Mouse (Mus musculus) megakaryocyte, embryonic 14.5 days (primary cell): Measurements from ENCODE around the gene Galnt18. TPM values are rescaled to one million over a fixed set of nuclear protein-coding genes. Genes with fewer than 3 reads are reported as not detected.

Experiments used
- H3K27me3 ChIP-seq: replicated peaks from 2 replicates; pipeline ENCODE3; 2012; ENCODE audit warnings: inconsistent platforms
- H3K36me3 ChIP-seq: replicated peaks from 2 replicates; pipeline ENCODE3; 2012; ENCODE audit warnings: low read length, inconsistent platforms, mixed read lengths
- H3K4me1 ChIP-seq: 2 replicates; pipeline ENCODE4 v1.6.1; 2012; ENCODE audit warnings: inconsistent platforms
- H3K4me3 ChIP-seq: replicated peaks from 2 replicates; pipeline ENCODE3; 2012; ENCODE audit warnings: moderate library complexity, mild to moderate bottlenecking, inconsistent platforms
- H3K9me3 ChIP-seq: 2 replicates; pipeline ENCODE4 v1.6.1; 2012; ENCODE audit warnings: inconsistent platforms
- FLI1 ChIP-seq: IDR thresholded peaks from 2 replicates; pipeline ENCODE4 v1.6.1; 2012; ENCODE audit warnings: low read length, inconsistent platforms, mixed read lengths
- GATA1 ChIP-seq: IDR thresholded peaks from 3 replicates; pipeline ENCODE4 v1.6.1; 2012; ENCODE audit warnings: mixed read lengths, low read length, inconsistent platforms, borderline replicate concordance
- polyA plus RNA-seq: library from polyadenylated mRNA; stranded (reverse); fragments of >175 nt; gene quantifications from 2 replicates; pipeline ENCODE4 v1.2.3, GENCODE M21; 2012; ENCODE audit warnings: low replicate concordance; ENCODE audit not compliant: insufficient read depth

The Galnt18 gene
- polyA plus RNA-seq = not detected in 2 replicates

DNA sequence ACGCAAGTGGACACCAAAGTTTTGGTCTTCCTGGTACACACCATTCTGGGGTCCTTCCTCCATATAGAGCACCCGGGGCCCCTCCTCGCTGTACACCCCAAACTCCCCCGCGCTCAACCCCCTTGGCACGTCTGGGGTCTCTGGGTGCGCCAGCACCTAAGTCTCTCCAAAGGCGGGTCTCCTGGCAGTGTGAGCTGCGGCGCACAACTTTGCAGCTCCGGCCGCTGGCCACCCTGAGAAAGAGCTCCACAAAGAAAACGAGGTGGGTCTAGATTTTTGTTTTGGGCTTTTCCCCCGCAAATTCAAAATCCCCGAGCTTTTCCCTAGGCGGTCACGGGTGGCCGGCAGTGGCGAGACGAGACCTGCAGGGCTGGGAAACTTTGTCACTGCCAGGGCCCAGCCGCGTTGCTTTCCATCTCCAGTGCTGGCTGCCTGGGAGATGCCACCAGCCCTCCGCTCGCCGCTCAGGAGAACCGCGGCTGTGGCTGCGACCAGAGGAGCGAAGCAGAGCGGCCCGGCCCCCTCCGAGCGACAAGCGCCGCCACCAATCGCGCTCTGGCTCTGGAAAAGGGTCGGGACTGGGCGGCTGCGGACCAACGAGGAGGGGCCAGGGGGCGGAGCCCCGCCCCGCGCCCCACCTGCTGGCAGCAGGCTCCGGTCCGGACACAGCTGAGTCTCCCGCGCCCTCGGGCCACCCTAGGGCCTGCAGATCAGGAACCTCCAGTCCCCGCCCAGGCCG, at the start of gene Galnt18:
Galnt18 (minus strand) TSS at position 474 of the 739 bp plus-strand sequence.
- no peak for TF ChIP-seq GATA1
- no peak for TF ChIP-seq FLI1
- no peaks in the 10 kb centered on the region for H3K9me3 ChIP-seq
- peaks cover 4% of the 10 kb centered on the region; the same call in 1 of the 2 replicates for H3K4me1 ChIP-seq
- H3K4me3 ChIP-seq = no peak within 1 kb of the TSS
- H3K36me3 ChIP-seq = no peaks in the 10 kb centered on the region
- peaks cover 46% of the 10 kb centered on the region for H3K27me3 ChIP-seq

DNA sequence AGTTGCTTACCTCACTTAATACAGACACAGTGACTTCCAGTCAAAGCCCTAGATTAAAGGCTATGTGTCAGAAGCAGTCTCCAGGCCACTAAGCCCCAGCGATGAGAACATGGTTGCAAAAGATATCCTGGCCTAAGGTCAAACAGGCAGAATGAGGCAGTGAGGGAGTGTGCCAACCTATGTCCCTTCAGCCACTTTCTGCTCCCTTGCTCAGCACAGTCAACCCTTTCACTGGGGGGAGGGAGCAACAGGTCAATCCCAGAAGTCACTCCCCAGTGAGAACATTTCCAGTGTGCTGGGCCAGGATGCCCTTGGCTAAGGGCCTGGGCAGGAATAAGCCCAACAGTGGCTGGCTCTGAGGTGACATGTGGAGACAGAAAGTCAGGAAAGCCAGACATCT, 47.6 kb upstream of the Galnt18 start:
- no peaks in the 10 kb centered on the region for H3K4me1 ChIP-seq
- no peaks in the 10 kb centered on the region for H3K27me3 ChIP-seq
- H3K4me3 ChIP-seq = no peak overlapping the region
- TF ChIP-seq FLI1 (no peak), GATA1 (no peak)
- no peaks in the 10 kb centered on the region for H3K36me3 ChIP-seq
- peaks cover under 1% of the 10 kb centered on the region for H3K9me3 ChIP-seq

DNA sequence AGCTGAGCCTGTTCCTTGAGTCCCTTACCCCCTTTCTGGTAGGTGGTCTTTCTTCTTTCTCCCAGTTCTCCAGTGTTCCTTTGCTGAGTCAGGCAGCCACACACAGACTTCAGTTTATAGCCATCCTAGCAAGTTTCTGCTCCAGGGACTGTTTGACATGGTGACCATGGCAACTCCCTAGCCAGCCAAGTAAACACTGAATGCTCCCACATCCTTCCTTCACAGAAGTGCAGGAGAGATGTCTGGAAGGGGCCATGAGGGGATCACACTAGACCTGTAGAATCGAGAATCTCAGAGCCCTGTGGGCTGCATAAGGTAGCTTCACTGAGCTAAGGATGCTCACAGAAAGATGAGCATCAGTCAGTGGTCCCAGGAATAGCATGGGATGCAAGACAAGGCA, 33.3 kb upstream of the Galnt18 start:
- TF ChIP-seq FLI1 (no peak), GATA1 (no peak)
- no peaks in the 10 kb centered on the region for H3K27me3 ChIP-seq
- no peaks in the 10 kb centered on the region for H3K9me3 ChIP-seq
- H3K4me3 ChIP-seq = no peak overlapping the region
- H3K36me3 ChIP-seq = no peaks in the 10 kb centered on the region
- H3K4me1 ChIP-seq = no peaks in the 10 kb centered on the region

DNA sequence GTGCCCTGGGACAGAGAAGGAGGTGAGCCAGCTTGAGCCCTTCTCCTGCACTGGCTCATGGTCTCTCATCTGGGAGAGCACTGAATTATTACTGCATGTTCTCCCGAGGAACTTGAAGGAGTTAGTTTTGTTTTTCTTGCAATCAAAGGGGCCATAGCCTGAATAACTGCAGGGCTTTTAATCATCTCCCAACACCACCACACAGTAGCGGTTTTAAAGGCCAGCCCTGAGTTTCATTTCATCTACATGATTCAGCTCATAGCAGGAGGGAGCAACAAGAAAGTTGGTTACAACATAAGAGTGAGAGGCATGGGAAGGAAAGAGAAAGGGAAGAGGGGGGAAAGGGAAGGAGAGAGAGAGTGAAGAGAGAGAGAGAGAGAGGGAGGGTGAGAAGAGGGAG, 31.3 kb upstream of the Galnt18 start:
- H3K4me3 ChIP-seq = no peak overlapping the region
- TF ChIP-seq FLI1 = no peak
- TF ChIP-seq GATA1 = no peak
- no peaks in the 10 kb centered on the region for H3K9me3 ChIP-seq
- H3K27me3 ChIP-seq = no peaks in the 10 kb centered on the region
- no peaks in the 10 kb centered on the region for H3K4me1 ChIP-seq
- H3K36me3 ChIP-seq = no peaks in the 10 kb centered on the region

DNA sequence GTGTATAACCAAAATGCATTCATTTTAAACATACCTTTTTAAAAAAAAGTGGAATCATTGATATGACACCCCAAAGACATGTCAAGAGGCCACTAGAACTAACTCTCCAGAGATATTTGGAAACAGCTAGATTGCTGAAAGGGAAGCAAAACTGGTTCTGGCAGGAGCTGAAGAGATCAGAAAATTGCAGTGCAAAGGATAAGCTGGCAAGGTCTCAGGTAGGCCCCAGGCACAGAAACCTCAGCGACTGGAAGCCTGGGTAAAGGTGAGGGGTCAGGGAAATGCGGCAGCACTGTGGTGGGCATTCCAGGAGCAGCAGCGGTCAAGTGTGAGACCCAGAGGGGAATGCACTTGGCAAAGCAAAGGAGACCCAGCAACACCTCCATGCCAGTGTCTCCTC, 30.0 kb upstream of the Galnt18 start:
- Histone ChIP-seq H3K4me3 (no peak overlapping the region), H3K27me3 (no peaks in the 10 kb centered on the region), H3K36me3 (no peaks in the 10 kb centered on the region), H3K4me1 (no peaks in the 10 kb centered on the region), H3K9me3 (no peaks in the 10 kb centered on the region)
- no peak for TF ChIP-seq FLI1

DNA sequence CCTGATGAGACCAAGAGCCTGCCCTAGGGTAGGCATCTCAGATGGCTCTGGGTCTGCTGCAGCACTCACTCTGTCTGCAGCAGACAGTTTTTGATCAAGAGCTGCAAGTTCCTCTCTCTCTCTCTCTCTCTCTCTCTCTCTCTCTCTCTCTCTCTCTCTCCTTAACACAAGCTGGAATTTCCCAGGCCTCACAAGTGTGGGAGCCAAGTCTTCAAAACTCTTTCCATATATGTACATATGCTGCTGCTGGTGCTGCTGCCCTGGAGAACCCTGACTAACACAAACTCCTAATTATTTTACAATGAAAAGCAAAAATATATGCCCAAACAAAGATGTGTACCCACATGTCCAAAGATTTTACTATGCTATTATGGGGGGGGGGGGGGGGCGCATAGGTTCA, 26.3 kb upstream of the Galnt18 start:
- Histone ChIP-seq H3K27me3 (no peaks in the 10 kb centered on the region), H3K9me3 (no peaks in the 10 kb centered on the region), H3K4me1 (no peaks in the 10 kb centered on the region), H3K4me3 (no peak overlapping the region), H3K36me3 (no peaks in the 10 kb centered on the region)
- no peak for TF ChIP-seq GATA1

DNA sequence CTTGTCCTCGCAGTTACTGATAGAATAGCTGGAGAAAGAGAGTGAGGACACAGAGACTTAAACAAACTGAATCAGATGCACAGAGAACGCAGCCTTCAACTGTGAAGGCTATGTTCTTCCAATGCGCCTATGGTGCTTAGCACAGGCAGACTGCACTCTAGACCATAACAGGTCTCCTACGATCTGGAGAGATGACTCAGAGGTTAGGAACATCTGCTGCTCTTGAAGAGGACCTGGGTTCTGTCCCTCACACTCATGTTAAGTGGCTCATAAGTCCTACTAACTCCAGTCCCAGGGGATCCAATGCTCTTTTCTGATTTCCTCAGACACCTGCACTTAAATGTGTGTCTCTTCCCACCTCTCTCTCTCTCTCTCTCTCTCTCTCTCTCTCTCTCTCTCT, 24.9 kb upstream of the Galnt18 start:
- Histone ChIP-seq H3K36me3 (no peaks in the 10 kb centered on the region), H3K4me3 (no peak overlapping the region), H3K9me3 (no peaks in the 10 kb centered on the region), H3K27me3 (no peaks in the 10 kb centered on the region), H3K4me1 (no peaks in the 10 kb centered on the region)
- TF ChIP-seq FLI1 (no peak), GATA1 (no peak)

DNA sequence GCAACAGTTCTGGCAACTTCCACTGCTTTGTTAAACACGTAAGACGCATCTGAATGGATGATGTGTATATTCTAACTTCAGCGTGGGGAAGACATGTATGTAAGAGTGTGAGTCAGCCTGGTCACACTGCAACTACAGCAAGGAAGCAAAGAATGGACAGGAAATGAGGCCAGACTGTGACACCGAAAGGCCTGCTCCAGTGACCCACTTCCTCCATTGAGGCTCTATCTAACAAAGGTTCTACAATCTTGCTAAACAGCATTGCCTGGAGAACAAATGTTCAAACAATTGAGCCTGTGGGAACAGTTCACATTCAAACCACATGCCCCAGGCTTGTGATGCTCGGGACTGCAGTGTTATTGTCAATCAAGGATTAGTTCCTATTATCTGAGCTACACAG, 21.0 kb upstream of the Galnt18 start:
- Histone ChIP-seq H3K27me3 (no peaks in the 10 kb centered on the region), H3K9me3 (no peaks in the 10 kb centered on the region), H3K4me3 (no peak overlapping the region), H3K4me1 (no peaks in the 10 kb centered on the region), H3K36me3 (no peaks in the 10 kb centered on the region)
- TF ChIP-seq GATA1 (no peak), FLI1 (no peak)

DNA sequence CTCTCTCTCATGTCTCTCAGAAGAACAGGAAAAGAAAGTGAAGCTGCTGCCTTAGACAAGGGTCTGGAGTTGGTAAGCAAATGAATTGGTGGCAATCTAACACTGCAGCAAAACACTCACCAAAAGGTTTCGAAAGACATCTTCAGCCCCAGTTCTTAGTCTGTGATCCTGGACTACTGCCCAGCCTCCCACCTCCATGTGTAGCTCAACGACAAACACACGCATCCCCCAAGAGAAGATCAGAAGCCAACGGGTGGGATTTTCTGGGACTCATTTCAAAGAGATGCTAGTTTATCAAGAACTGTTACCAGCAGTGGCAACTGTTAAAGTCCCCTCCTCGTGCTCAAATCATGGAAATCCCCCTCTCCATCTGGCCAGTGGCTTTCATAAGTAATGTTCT, 20.3 kb upstream of the Galnt18 start:
- no peaks in the 10 kb centered on the region for H3K27me3 ChIP-seq
- H3K9me3 ChIP-seq = no peaks in the 10 kb centered on the region
- no peaks in the 10 kb centered on the region for H3K4me1 ChIP-seq
- TF ChIP-seq GATA1 (no peak), FLI1 (no peak)
- no peak overlapping the region for H3K4me3 ChIP-seq
- no peaks in the 10 kb centered on the region for H3K36me3 ChIP-seq

DNA sequence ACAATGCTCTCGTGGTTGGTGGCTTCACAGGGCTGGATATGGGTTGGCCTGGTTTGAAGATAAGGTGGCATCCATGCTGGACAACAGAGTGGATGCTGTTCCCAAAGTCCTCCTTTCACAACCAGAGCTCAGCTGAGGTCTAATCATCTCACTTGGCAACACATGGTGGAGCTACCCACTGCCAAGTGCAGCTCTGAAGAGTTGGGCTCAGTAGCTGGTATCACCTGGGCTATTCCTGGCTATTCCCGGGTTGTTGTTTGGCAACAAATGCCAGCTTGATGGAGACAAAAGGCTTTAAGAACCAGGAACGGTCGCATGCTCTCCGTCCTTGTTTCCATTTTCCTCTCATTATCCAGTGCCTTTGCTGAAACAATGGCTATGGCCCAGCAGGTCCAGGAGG, 19.2 kb upstream of the Galnt18 start:
- Histone ChIP-seq H3K36me3 (no peaks in the 10 kb centered on the region), H3K27me3 (no peaks in the 10 kb centered on the region), H3K4me3 (no peak overlapping the region), H3K4me1 (no peaks in the 10 kb centered on the region), H3K9me3 (no peaks in the 10 kb centered on the region)
- TF ChIP-seq GATA1 = no peak
- no peak for TF ChIP-seq FLI1

DNA sequence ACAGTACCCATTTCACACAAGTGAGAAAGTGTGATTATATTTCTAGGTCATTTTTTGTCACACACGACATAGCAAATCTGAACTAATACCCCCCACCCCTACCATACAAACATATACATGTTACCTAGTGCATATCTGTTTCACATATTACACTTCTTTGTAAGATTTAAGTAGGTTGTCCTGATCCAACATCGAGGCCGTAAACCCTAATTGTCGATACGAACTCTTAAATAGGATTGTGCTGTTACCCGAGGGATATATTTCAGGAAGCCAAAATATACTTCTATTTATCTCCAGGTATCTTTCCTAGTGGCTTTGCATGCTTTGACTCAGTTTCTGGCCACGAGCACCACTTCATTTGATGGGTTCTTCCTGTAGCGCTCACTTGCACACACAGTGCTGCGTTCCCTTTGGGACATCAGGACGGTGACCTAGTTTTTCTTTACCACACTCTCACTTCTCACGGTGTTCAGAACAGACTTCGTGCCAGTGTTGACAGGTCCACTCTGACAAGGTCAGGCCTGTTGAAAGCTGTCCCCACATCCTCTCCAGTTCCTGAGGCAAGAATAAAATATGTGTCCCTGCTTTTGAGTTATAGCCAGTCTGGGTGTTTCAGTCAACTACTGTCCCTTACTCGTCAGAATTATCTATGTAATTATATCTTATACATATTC, 17.7 kb upstream of the Galnt18 start:
- no peaks in the 10 kb centered on the region for H3K9me3 ChIP-seq
- H3K36me3 ChIP-seq = no peaks in the 10 kb centered on the region
- H3K27me3 ChIP-seq = no peaks in the 10 kb centered on the region
- H3K4me3 ChIP-seq = no peak overlapping the region
- no peak for TF ChIP-seq GATA1
- no peak for TF ChIP-seq FLI1
- H3K4me1 ChIP-seq = no peaks in the 10 kb centered on the region
